Mouse (Mus musculus): ENCODE measurements around the gene Syde2. TPM values are rescaled to one million over a fixed set of nuclear protein-coding genes. Genes with fewer than 3 reads are reported as not detected.
"Not testable (repeated sequence)": the region's sequence is repeated elsewhere in the genome, so short reads cannot be mapped to it uniquely, and the experiment has no call there.

The Syde2 gene
- polyA plus RNA-seq, 1 experiment from 2014 or later, result 0.82 TPM

DNA sequence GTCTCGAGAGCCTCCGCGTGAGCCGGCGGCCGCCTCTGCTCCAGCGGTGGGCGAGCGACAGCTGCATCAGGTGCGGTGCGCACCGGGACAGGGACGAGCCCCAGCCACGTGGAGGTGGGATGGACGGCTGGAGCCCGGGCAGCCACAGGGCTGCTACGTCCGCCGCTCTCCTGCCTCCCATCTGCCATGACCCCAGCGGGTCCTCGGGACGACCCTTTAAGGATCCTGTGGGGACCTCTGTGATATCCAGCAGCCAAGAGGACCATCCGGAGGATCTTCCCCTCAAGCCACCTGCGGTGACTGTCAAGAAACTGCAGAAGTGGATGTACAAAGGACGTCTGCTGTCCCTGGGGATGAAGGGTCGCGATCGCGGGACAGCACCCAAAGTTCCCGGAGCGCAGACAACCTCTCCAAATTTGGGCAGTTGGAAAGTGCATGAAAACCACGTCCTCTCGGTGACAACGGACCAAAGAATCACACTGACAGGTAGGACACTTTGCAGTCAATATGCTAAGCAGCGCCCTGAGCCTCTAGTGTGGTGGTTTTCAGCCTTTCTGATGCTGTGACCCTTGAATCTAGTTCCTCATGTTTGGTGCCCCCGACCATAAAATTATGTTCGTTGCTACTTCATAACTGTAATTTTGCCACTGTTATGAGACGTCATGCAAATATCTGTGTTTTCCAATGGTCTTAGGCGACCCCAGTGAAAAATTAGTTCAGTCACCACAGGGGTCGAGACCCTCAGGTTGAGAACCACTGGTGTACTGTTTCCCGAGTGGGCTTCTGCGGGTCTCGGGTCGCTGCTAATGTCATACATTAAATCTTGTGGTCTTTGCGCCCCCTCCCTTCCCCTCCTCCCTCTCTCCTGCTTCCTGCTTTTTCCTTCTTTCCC lies 1.3 kb downstream of the Syde2 start:
- ATAC-seq, result peak; percentile 23; the same call in 1 of the 2 replicates
- WGBS, result under 1% methylated on average over 45 of the region's 45 CpGs
- no peaks in the 10 kb centered on the region for H3K36me3 ChIP-seq (ENCODE audit: control insufficient read depth, insufficient read depth)
- peaks cover 19% of the 10 kb centered on the region for H3K4me1 ChIP-seq (replicated peaks; ENCODE audit: control insufficient read depth, insufficient read depth, low read length)
- H3K9me3 ChIP-seq (ENCODE audit: control insufficient read depth, low read length), result no peaks in the 10 kb centered on the region
- peak overlapping the region; percentile 71 for H3K9ac ChIP-seq (replicated peaks; ENCODE audit: low read depth, low read length)
- H3K4me3 ChIP-seq (replicated peaks; ENCODE audit: low read length), result peak overlapping the region; percentile 74
- peaks cover 4% of the 10 kb centered on the region; the same call in 1 of the 2 replicates for H3K27me3 ChIP-seq (replicated peaks; ENCODE audit: control insufficient read depth, insufficient read depth, low read length)
- H3K4me2 ChIP-seq (ENCODE audit: low read length), result peak overlapping the region; percentile 63
- no peak overlapping the region for H3K27ac ChIP-seq (ENCODE audit: low read length)

DNA sequence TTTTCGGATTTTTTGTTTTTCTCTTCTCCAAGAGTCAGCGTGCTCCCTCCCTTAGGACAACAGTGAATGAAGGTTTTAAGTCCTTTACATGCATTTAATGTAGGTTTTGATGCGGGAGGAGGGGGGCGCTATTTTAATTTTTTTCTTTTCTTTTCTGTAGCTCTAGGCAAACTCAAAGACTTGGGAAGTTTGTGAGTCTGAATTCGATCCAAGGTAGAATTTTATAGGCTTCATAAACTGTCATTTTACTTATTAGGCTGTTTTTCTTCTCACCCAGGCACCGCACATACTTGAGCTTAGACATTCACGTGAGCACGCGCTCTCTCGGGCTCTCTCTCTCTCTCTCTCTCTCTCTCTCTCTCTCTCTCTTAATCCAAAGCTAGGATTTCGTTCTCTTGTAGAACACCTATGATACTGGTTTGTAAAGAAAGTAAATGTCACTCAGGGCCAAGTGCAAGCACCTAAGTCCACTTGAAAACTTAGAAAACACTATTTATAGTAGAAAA lies 2.0 kb downstream of the Syde2 start:
- H3K9me3 ChIP-seq (ENCODE audit: control insufficient read depth, low read length), result no peaks in the 10 kb centered on the region
- H3K9ac ChIP-seq (replicated peaks; ENCODE audit: low read depth, low read length), result no peak overlapping the region
- peaks cover 19% of the 10 kb centered on the region for H3K4me1 ChIP-seq (replicated peaks; ENCODE audit: control insufficient read depth, insufficient read depth, low read length)
- H3K4me3 ChIP-seq (replicated peaks; ENCODE audit: low read length), result peak overlapping the region; percentile 74
- no peak overlapping the region for H3K27ac ChIP-seq (ENCODE audit: low read length)
- 3% methylated on average over 11 of the region's 11 CpGs for WGBS
- no peaks in the 10 kb centered on the region for H3K36me3 ChIP-seq (ENCODE audit: control insufficient read depth, insufficient read depth)
- peaks cover 4% of the 10 kb centered on the region; the same call in 1 of the 2 replicates for H3K27me3 ChIP-seq (replicated peaks; ENCODE audit: control insufficient read depth, insufficient read depth, low read length)
- H3K4me2 ChIP-seq (ENCODE audit: low read length), result peak overlapping the region; percentile 63
- no peak for ATAC-seq

DNA sequence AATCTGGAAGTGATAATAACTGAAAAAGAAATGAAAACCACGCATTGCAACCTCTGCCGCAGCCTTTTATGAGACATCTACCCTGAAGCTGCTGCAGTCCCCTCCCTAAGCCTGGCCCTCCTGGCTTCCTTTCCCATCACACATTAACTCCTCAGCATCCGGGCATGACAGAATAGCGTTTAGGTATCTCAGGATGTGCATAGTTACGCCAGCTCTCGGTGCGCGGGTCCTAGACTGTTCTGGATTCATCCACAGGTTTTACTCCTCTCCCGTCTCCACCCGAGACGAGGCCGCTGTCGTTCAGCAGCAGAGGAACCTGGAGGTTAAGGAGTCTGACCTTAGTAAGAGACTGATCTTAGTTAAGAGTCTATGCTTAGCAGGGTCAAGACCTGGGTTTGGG lies 3.5 kb downstream of the Syde2 start:
- ATAC-seq, result no peak
- Histone ChIP-seq H3K36me3 (ENCODE audit: control insufficient read depth, insufficient read depth) (no peaks in the 10 kb centered on the region), H3K9ac (replicated peaks; ENCODE audit: low read depth, low read length) (no peak overlapping the region), H3K4me3 (replicated peaks; ENCODE audit: low read length) (no peak overlapping the region), H3K27me3 (replicated peaks; ENCODE audit: control insufficient read depth, insufficient read depth, low read length) (peaks cover 4% of the 10 kb centered on the region; the same call in 1 of the 2 replicates), H3K9me3 (ENCODE audit: control insufficient read depth, low read length) (no peaks in the 10 kb centered on the region), H3K4me1 (replicated peaks; ENCODE audit: control insufficient read depth, insufficient read depth, low read length) (peaks cover 19% of the 10 kb centered on the region), H3K4me2 (ENCODE audit: low read length) (no peak overlapping the region), H3K27ac (ENCODE audit: low read length) (no peak overlapping the region)
- 88% methylated on average over 13 of the region's 13 CpGs for WGBS

DNA sequence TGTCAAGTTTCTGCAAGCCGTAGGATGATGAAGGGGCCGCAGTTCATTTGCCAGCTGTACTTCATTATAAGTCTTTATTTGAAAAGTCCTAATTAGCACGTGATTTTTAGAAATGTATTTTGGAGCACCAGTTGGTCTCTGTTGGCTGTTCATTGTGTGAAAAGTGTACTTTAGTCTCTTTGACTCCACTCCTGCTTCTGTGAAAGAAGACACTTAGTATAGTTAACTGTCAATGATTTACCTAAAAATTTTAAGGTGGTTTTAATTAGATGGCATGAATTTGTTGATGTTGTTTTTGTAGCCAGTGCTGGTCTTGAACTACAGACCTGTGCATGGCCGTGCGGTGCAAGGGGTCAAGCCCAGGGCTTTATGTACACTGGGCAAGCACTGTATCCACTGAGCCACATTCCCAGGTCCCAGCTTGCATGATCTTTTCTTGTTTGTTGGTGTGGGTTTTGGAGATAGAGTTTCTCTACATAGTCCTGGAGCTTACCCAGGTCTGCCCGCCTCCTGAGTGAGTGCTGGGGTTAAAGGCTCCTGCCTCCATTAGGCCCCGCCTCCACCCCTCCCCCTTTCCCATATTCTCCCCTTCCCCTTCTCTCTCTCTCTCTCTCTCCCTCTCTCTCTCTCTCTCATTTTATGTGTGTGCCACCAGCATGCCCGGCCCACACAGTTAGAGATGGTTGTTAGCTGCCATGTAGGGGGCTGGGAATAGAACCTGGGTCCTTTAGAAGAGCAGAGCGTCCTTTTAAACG lies 4.5 kb downstream of the Syde2 start:
- no peak for ATAC-seq
- Histone ChIP-seq H3K4me1 (replicated peaks; ENCODE audit: control insufficient read depth, insufficient read depth, low read length) (peaks cover 19% of the 10 kb centered on the region), H3K4me2 (ENCODE audit: low read length) (no peak overlapping the region), H3K9ac (replicated peaks; ENCODE audit: low read depth, low read length) (no peak overlapping the region), H3K4me3 (replicated peaks; ENCODE audit: low read length) (no peak overlapping the region), H3K9me3 (ENCODE audit: control insufficient read depth, low read length) (no peaks in the 10 kb centered on the region), H3K27me3 (replicated peaks; ENCODE audit: control insufficient read depth, insufficient read depth, low read length) (no peaks in the 10 kb centered on the region), H3K36me3 (ENCODE audit: control insufficient read depth, insufficient read depth) (no peaks in the 10 kb centered on the region), H3K27ac (ENCODE audit: low read length) (no peak overlapping the region)
- 83% methylated on average over 10 of the region's 10 CpGs for WGBS

DNA sequence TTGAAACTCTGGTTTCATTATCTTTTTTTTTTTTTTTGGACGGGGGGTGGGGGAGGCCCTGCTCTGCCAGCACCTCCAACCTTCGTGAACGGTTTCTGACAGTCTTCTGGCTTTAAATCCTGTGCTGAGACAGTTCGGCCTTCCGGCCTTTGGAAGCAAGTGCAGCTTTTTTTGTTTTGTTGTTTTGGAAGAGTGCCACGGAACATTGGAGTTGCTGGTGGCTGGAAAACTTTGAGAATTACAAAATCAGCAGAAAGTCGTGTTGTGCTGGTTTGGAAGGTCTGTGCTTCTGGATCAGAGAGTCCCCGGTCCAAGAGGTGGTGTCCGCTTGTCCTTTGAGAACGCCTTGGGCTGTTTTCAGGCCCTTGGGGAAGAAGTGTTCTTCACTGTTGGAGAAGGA lies 5.1 kb downstream of the Syde2 start:
- H3K9ac ChIP-seq (replicated peaks; ENCODE audit: low read depth, low read length), result no peak overlapping the region
- H3K27me3 ChIP-seq (replicated peaks; ENCODE audit: control insufficient read depth, insufficient read depth, low read length), result no peaks in the 10 kb centered on the region
- no peak overlapping the region for H3K4me2 ChIP-seq (ENCODE audit: low read length)
- H3K27ac ChIP-seq (ENCODE audit: low read length), result no peak overlapping the region
- no peak for ATAC-seq
- no peaks in the 10 kb centered on the region for H3K9me3 ChIP-seq (ENCODE audit: control insufficient read depth, low read length)
- H3K4me1 ChIP-seq (replicated peaks; ENCODE audit: control insufficient read depth, insufficient read depth, low read length), result peaks cover 17% of the 10 kb centered on the region
- H3K4me3 ChIP-seq (replicated peaks; ENCODE audit: low read length), result no peak overlapping the region
- no peaks in the 10 kb centered on the region for H3K36me3 ChIP-seq (ENCODE audit: control insufficient read depth, insufficient read depth)
- 79% methylated on average over 10 of the region's 10 CpGs for WGBS

DNA sequence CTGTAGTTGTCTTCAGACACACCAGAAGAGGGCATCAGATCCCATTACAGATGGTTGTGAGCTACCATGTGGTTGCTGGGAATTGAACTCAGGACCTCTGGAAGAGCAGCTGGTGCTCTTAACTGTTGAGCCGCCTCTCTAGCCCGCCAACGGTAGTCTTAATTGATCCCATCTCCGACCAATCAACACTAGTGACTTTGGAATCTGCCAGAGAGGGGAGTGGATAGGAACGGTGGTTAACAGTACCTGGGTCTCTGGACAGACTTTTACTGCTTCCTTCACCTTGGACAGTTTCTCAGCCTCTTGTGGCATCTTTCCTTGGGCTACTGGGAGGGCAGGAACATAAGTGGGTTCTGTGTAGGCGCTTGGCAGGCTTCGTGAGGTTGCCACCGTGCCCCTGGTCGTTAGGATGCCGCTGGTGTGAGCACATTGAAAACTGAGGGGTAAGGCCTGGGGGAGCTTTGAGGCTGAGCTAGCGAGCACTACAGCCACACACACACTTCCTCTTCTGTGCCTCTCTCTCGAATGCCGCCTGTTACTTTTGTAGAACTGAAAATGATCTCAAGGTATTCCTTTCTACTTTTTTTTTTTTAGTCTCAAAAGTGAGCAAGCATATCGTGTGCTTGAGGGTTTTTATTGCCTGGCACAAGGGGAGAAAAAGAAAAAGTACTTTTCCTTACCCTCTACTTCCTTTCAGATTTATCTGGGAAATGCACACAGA lies 6.0 kb downstream of the Syde2 start:
- Histone ChIP-seq H3K9ac (replicated peaks; ENCODE audit: low read depth, low read length) (no peak overlapping the region), H3K4me1 (replicated peaks; ENCODE audit: control insufficient read depth, insufficient read depth, low read length) (peaks cover 14% of the 10 kb centered on the region), H3K36me3 (ENCODE audit: control insufficient read depth, insufficient read depth) (no peaks in the 10 kb centered on the region), H3K9me3 (ENCODE audit: control insufficient read depth, low read length) (no peaks in the 10 kb centered on the region), H3K27ac (ENCODE audit: low read length) (no peak overlapping the region), H3K4me3 (replicated peaks; ENCODE audit: low read length) (no peak overlapping the region), H3K4me2 (ENCODE audit: low read length) (no peak overlapping the region), H3K27me3 (replicated peaks; ENCODE audit: control insufficient read depth, insufficient read depth, low read length) (no peaks in the 10 kb centered on the region)
- whole genome bisulfite sequencing, result 79% methylated on average over 14 of the region's 14 CpGs
- no peak for ATAC-seq

DNA sequence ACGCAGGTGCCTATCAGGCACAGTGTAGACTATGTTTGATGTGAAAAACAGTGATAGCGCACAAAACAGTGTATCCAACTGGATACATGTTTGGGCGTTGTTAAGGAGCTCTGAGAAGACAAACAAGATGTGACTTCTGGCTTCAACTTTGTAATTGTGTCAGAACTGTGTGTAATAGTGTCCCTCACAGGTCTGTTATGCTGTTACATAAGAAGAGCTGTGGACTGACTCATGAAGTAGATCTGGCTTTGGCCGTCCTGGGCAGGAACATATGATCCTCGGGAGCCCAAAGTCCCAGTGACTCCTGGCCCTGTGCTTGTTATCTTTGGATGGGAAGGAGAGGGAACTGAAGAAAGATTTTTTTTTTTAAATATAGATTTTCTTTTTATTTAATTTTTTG lies 7.8 kb downstream of the Syde2 start:
- H3K9me3 ChIP-seq (ENCODE audit: control insufficient read depth, low read length), result no peaks in the 10 kb centered on the region
- 93% methylated on average over 5 of the region's 5 CpGs for WGBS
- H3K4me1 ChIP-seq (replicated peaks; ENCODE audit: control insufficient read depth, insufficient read depth, low read length), result 0 out of 2 replicates have a peak, but pooled peaks cover 2% of the 10 kb centered on the region
- no peak overlapping the region for H3K4me2 ChIP-seq (ENCODE audit: low read length)
- no peak overlapping the region for H3K4me3 ChIP-seq (replicated peaks; ENCODE audit: low read length)
- H3K27me3 ChIP-seq (replicated peaks; ENCODE audit: control insufficient read depth, insufficient read depth, low read length), result no peaks in the 10 kb centered on the region
- H3K27ac ChIP-seq (ENCODE audit: low read length), result no peak overlapping the region
- no peak overlapping the region for H3K9ac ChIP-seq (replicated peaks; ENCODE audit: low read depth, low read length)
- peaks cover 2% of the 10 kb centered on the region; the same call in 1 of the 2 replicates for H3K36me3 ChIP-seq (ENCODE audit: control insufficient read depth, insufficient read depth)
- ATAC-seq, result no peak

DNA sequence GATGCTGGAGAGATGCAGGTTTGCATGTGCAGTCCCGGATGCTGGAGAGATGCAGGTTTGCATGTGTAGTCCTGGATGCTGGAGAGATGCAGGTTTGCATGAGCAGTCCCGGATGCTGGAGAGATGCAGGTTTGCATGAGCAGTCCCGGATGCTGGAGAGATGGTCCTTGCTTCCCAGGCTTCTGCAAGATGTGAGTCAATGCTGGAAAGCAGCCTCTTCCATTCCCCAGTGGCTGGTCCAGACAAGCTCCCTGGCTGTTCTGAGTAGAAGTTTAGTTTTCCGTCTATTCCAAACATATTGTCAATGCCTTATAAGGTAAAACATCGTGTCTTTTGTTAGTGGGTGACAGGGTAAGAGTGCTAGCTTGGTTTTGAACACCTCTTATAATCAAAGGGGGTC lies 8.9 kb downstream of the Syde2 start:
- not testable (repeated sequence) for H3K9ac ChIP-seq (replicated peaks; ENCODE audit: low read depth, low read length); H3K4me2 ChIP-seq (ENCODE audit: low read length); ATAC-seq; H3K27me3 ChIP-seq (replicated peaks; ENCODE audit: control insufficient read depth, insufficient read depth, low read length); H3K4me1 ChIP-seq (replicated peaks; ENCODE audit: control insufficient read depth, insufficient read depth, low read length); H3K36me3 ChIP-seq (ENCODE audit: control insufficient read depth, insufficient read depth); H3K4me3 ChIP-seq (replicated peaks; ENCODE audit: low read length); H3K27ac ChIP-seq (ENCODE audit: low read length); H3K9me3 ChIP-seq (ENCODE audit: control insufficient read depth, low read length)
- 82% methylated on average over 4 of the region's 5 CpGs for WGBS
